Mouse (Mus musculus) CH12.LX (cell line): ENCODE data around the gene App. TPM values are rescaled to one million over a fixed set of nuclear protein-coding genes. Genes with fewer than 3 reads are reported as not detected.
A peak's percentile ranks its signal among the peaks of the same experiment; 100 is the strongest.

Experiments
- DNase-seq: peaks from one replicate; pipeline ENCODE4 v3.0.0-alpha.2; 2013; ENCODE audit errors: extremely low read depth
- H3K27ac ChIP-seq: 2 replicates; pipeline ENCODE4 v1.5.1; 2012; ENCODE audit warnings: low read depth, mild to moderate bottlenecking, control low read depth, moderate library complexity; ENCODE audit not compliant: insufficient read depth
- H3K27me3 ChIP-seq: replicated peaks from 2 replicates; pipeline ENCODE3; 2012; ENCODE audit warnings: inconsistent platforms
- H3K36me3 ChIP-seq, 2 experiments: replicated peaks in 1 of 2; 2 replicates each; pipeline versions ENCODE3 to v1.6.1; 2012; ENCODE audit warnings: inconsistent platforms in 1 of 2, low read length in 1 of 2, mild to moderate bottlenecking in 1 of 2, mixed read lengths in 1 of 2, moderate library complexity in 1 of 2; ENCODE audit not compliant: control insufficient read depth in 1 of 2, insufficient read depth in 1 of 2
- H3K4me1 ChIP-seq, 2 experiments: 2 replicates each; pipeline ENCODE4 v1.6.1; 2012; ENCODE audit warnings: inconsistent platforms in 1 of 2, moderate library complexity in 1 of 2; ENCODE audit not compliant: insufficient read depth in 2 of 2, control insufficient read depth in 1 of 2
- H3K4me2 ChIP-seq: 2 replicates; pipeline ENCODE4 v1.6.1; 2012; ENCODE audit warnings: low read depth, mild to moderate bottlenecking, control low read depth; ENCODE audit not compliant: poor library complexity, insufficient read depth, severe bottlenecking
- H3K4me3 ChIP-seq, 3 experiments: fragments of 150-350 bp in 1 of 3; sonication (generic) in 1 of 3; replicated peaks in 1 of 3; 2 replicates each; pipeline versions ENCODE3 to v1.5.1; 2011 to 2012; ENCODE audit warnings: low read depth in 2 of 3, low read length in 2 of 3, mild to moderate bottlenecking in 2 of 3, moderate library complexity in 2 of 3, control low read depth in 1 of 3, improper control_type of control experiment in 1 of 3, inconsistent platforms in 1 of 3, mixed read lengths in 1 of 3; ENCODE audit not compliant: poor library complexity in 1 of 3
- H3K79me2 ChIP-seq: replicated peaks from 2 replicates; pipeline ENCODE4 v1.6.1; 2012; ENCODE audit warnings: mild to moderate bottlenecking, moderate library complexity; ENCODE audit not compliant: control insufficient read depth, poor library complexity, insufficient read depth, severe bottlenecking; ENCODE audit errors: extremely low read depth
- H3K9ac ChIP-seq: 2 replicates; pipeline ENCODE4 v1.6.1; 2012; ENCODE audit warnings: low read depth, mild to moderate bottlenecking, control low read depth, moderate library complexity; ENCODE audit not compliant: insufficient read depth
- H3K9me3 ChIP-seq: replicated peaks from 2 replicates; pipeline ENCODE3; 2012; ENCODE audit warnings: low read length, inconsistent platforms, mixed read lengths
- BHLHE40 ChIP-seq: IDR thresholded peaks from 2 replicates; pipeline ENCODE4 v1.6.1; 2011; ENCODE audit warnings: mild to moderate bottlenecking, low read depth, low read length, improper control_type of control experiment
- CHD1 ChIP-seq: IDR thresholded peaks from 2 replicates; pipeline ENCODE4 v1.6.1; 2012; ENCODE audit warnings: low read depth, low read length, improper control_type of control experiment, inconsistent platforms
- CHD2 ChIP-seq: IDR thresholded peaks from 2 replicates; pipeline ENCODE4 v1.6.1; 2011; ENCODE audit warnings: low read length, improper control_type of control experiment
- E2F4 ChIP-seq: IDR thresholded peaks from 2 replicates; pipeline ENCODE4 v1.6.1; 2011; ENCODE audit warnings: low read depth, low read length, improper control_type of control experiment; ENCODE audit not compliant: insufficient replicate concordance
- ELF1 ChIP-seq: IDR thresholded peaks from 2 replicates; pipeline ENCODE4 v1.6.1; 2014; ENCODE audit warnings: low read depth, mild to moderate bottlenecking, inconsistent platforms, low read length, improper control_type of control experiment
- EP300 ChIP-seq: IDR thresholded peaks from 2 replicates; pipeline ENCODE4 v1.6.1; 2011; ENCODE audit warnings: low read length, improper control_type of control experiment
- ETS1 ChIP-seq: conservative IDR thresholded peaks from 2 replicates; pipeline ENCODE4 v1.6.1; 2012; ENCODE audit warnings: low read depth, mild to moderate bottlenecking, inconsistent platforms, low read length, improper control_type of control experiment, moderate library complexity
- GABPA ChIP-seq: IDR thresholded peaks from 2 replicates; pipeline ENCODE4 v1.6.1; 2012; ENCODE audit warnings: low read depth, low read length, improper control_type of control experiment, inconsistent platforms; ENCODE audit not compliant: insufficient replicate concordance
- IRF4 ChIP-seq: IDR thresholded peaks from 2 replicates; pipeline ENCODE4 v1.6.1; 2014; ENCODE audit warnings: low read depth, mild to moderate bottlenecking, inconsistent platforms, low read length, improper control_type of control experiment
- JUN ChIP-seq: IDR thresholded peaks from 2 replicates; pipeline ENCODE4 v1.6.1; 2011; ENCODE audit warnings: low read depth, mild to moderate bottlenecking, low read length, improper control_type of control experiment, moderate library complexity; ENCODE audit not compliant: insufficient read depth
- JUND ChIP-seq: conservative IDR thresholded peaks from 2 replicates; pipeline ENCODE4 v1.6.1; 2011; ENCODE audit warnings: low read depth, low read length, improper control_type of control experiment
- KAT2A ChIP-seq: IDR thresholded peaks from 2 replicates; pipeline ENCODE4 v1.6.1; 2012; ENCODE audit warnings: low read length, improper control_type of control experiment, inconsistent platforms; ENCODE audit not compliant: insufficient replicate concordance
- MAFK ChIP-seq: IDR thresholded peaks from 2 replicates; pipeline ENCODE4 v1.6.1; 2011; ENCODE audit warnings: low read length, improper control_type of control experiment; ENCODE audit not compliant: insufficient replicate concordance
- MAX ChIP-seq: IDR thresholded peaks from 2 replicates; pipeline ENCODE4 v1.6.1; 2011; ENCODE audit warnings: low read length, improper control_type of control experiment
- MEF2A ChIP-seq: IDR thresholded peaks from 2 replicates; pipeline ENCODE4 v1.6.1; 2014; ENCODE audit warnings: low read depth, mild to moderate bottlenecking, inconsistent platforms, low read length, improper control_type of control experiment, borderline replicate concordance
- MXI1 ChIP-seq: IDR thresholded peaks from 2 replicates; pipeline ENCODE4 v1.6.1; 2011; ENCODE audit warnings: mild to moderate bottlenecking, low read depth, low read length, improper control_type of control experiment
- MYC ChIP-seq: IDR thresholded peaks from 2 replicates; pipeline ENCODE4 v1.6.1; 2011; ENCODE audit warnings: low read depth, mild to moderate bottlenecking, improper control_type of control experiment, low read length
- NRF1 ChIP-seq: IDR thresholded peaks from 2 replicates; pipeline ENCODE4 v1.6.1; 2014; ENCODE audit warnings: low read depth, mild to moderate bottlenecking, inconsistent platforms, low read length, improper control_type of control experiment, moderate library complexity
- PAX5 ChIP-seq: IDR thresholded peaks from 2 replicates; pipeline ENCODE4 v1.6.1; 2012; ENCODE audit warnings: low read length, inconsistent platforms, mixed read lengths
- POLR2A ChIP-seq: IDR thresholded peaks from 2 replicates; pipeline ENCODE4 v1.6.1; 2011; ENCODE audit warnings: low read depth, mild to moderate bottlenecking, improper control_type of control experiment, low read length
- RCOR1 ChIP-seq: conservative IDR thresholded peaks from 2 replicates; pipeline ENCODE4 v1.6.1; 2012; ENCODE audit warnings: low read depth, mild to moderate bottlenecking, inconsistent platforms, low read length, improper control_type of control experiment
- SMC3 ChIP-seq: IDR thresholded peaks from 2 replicates; pipeline ENCODE4 v1.6.1; 2011; ENCODE audit warnings: low read depth, low read length, improper control_type of control experiment
- TBP ChIP-seq: conservative IDR thresholded peaks from 2 replicates; pipeline ENCODE4 v1.6.1; 2011; ENCODE audit warnings: low read depth, low read length, improper control_type of control experiment
- TCF12 ChIP-seq: IDR thresholded peaks from 2 replicates; pipeline ENCODE4 v1.6.1; 2014; ENCODE audit warnings: low read depth, mild to moderate bottlenecking, inconsistent platforms, low read length, improper control_type of control experiment
- UBTF ChIP-seq: IDR thresholded peaks from 2 replicates; pipeline ENCODE4 v1.6.1; 2012; ENCODE audit warnings: low read depth, mild to moderate bottlenecking, inconsistent platforms, low read length, improper control_type of control experiment, moderate library complexity
- USF1 ChIP-seq: IDR thresholded peaks from 2 replicates; pipeline ENCODE4 v1.6.1; 2014; ENCODE audit warnings: low read depth, mild to moderate bottlenecking, inconsistent platforms, low read length, improper control_type of control experiment
- USF2 ChIP-seq: conservative IDR thresholded peaks from 2 replicates; pipeline ENCODE4 v1.6.1; 2011; ENCODE audit warnings: low read depth, low read length, improper control_type of control experiment
- ZC3H11A ChIP-seq: IDR thresholded peaks from 2 replicates; pipeline ENCODE4 v1.6.1; 2012; ENCODE audit warnings: low read depth, mild to moderate bottlenecking, inconsistent platforms, low read length, improper control_type of control experiment
- ZKSCAN1 ChIP-seq: IDR thresholded peaks from 2 replicates; pipeline ENCODE4 v1.6.1; 2012; ENCODE audit warnings: low read depth, inconsistent platforms, low read length, improper control_type of control experiment, borderline replicate concordance
- ZNF384 ChIP-seq: IDR thresholded peaks from 2 replicates; pipeline ENCODE4 v1.6.1; 2012; ENCODE audit warnings: low read depth, low read length, improper control_type of control experiment, inconsistent platforms
- dilution Hi-C: fragments of 300-500 bp; cut with MboI; formaldehyde crosslinking; loops from 2 replicates; pipeline ENCODE4 v1.14.3; 2020; ENCODE audit warnings: low sequenced_read_pairs; ENCODE audit not compliant: extremely low pct_unique_long_range_greater_than_20kb, extremely low pct_ligation_motif_present
- in situ Hi-C: fragments of 300-500 bp; cut with MboI; formaldehyde crosslinking; loops from 3 replicates; pipeline ENCODE4 v1.14.3; 2019; ENCODE audit warnings: low sequenced_read_pairs, low pct_ligation_motif_present, low pct_unique_long_range_greater_than_20kb, mixed read lengths
- polyA plus RNA-seq: library from polyadenylated mRNA; unstranded; fragments of >175 nt; gene quantifications from 2 replicates; pipeline ENCODE4 v1.2.1, GENCODE M21; 2012; ENCODE audit warnings: low read depth; ENCODE audit not compliant: insufficient read length
- total RNA-seq, 2 experiments: library from RNA; depleted of rRNA; stranded (reverse); fragments of 300-350 nt in 1 of 2; fragments of >200 nt in 1 of 2; gene quantifications; 2 replicates each; pipeline ENCODE4 v1.2.3; 2012 to 2014

Gene App
- total and polyA plus RNA-seq, 3 experiments, result 31.1 to 99.2 (median 84.1) TPM

GRCm38 (mm10) chr16:85176666-85177065 is 3.1 kb upstream of the App start:
- H3K27ac ChIP-seq, result no peak overlapping the region
- TF ChIP-seq IRF4 (no peak), CHD2 (no peak), RCOR1 (no peak), MXI1 (no peak), MAFK (no peak), GABPA (no peak)
- TF ChIP-seq, all 38 proteins: peak for 0
- no peak for DNase-seq
- no peak overlapping the region for H3K9ac ChIP-seq
- dilution Hi-C loops, result no loop called here
- in situ Hi-C loops, result no loop called here
- H3K9me3 ChIP-seq, result peaks cover 2% of the 10 kb centered on the region
- no peaks in the 10 kb centered on the region for H3K27me3 ChIP-seq
- peaks cover 17% of the 10 kb centered on the region for H3K79me2 ChIP-seq
- H3K36me3 ChIP-seq, result no peaks in the 10 kb centered on the region
- no peak overlapping the region for H3K4me3 ChIP-seq
- no peak overlapping the region for H3K4me2 ChIP-seq
- H3K4me1 ChIP-seq, result peaks cover 0 to 8% of the 10 kb centered on the region in 2 experiments; a peak in 1 of 4 replicates

- Histone ChIP-seq H3K4me3 (peak overlapping the region; percentile 78 to 99 (median 97)), H3K27me3 (no peaks in the 10 kb centered on the region), H3K27ac (peak overlapping the region; percentile 33), H3K9ac (peak overlapping the region; percentile 90), H3K4me1 (peaks cover 2 to 32% of the 10 kb centered on the region in 2 experiments; a peak in 3 of 4 replicates), H3K9me3 (peaks cover 2% of the 10 kb centered on the region), H3K4me2 (peak overlapping the region; percentile 72), H3K79me2 (peaks cover 41% of the 10 kb centered on the region), H3K36me3 (peaks cover 8 to 25% of the 10 kb centered on the region in 2 experiments)
- peak; percentile 57 for DNase-seq
- in situ Hi-C loops (no loop called here), dilution Hi-C loops (no loop called here)
- TF ChIP-seq MAFK (no peak), PAX5 (no peak), KAT2A (no peak), USF1 (no peak), TBP (no peak), NRF1 (0 out of 2 replicates have a peak, but pooled peaks have one; percentile 30), RCOR1 (no peak), ZNF384 (no peak), SMC3 (no peak), JUN (no peak), MXI1 (peak; percentile 44), UBTF (peak; percentile 95), IRF4 (no peak), MEF2A (no peak), BHLHE40 (peak; percentile 38; the same call in 1 of the 2 replicates), E2F4 (no peak), ETS1 (no peak), POLR2A (peak; percentile 22; the same call in 1 of the 2 replicates), EP300 (no peak), CHD2 (0 out of 2 replicates have a peak, but pooled peaks have one; percentile 7), TCF12 (no peak), MAX (no peak; the same call in 1 of the 2 replicates), MYC (peak; percentile 41; the same call in 1 of the 2 replicates), JUND (no peak), ZC3H11A (no peak), ZKSCAN1 (no peak), CHD1 (no peak; the same call in 1 of the 2 replicates), ELF1 (no peak), USF2 (no peak)
Measured at GRCm38 (mm10) chr16:85172571-85173372, 794 bp downstream of the App start.
